In genomic region chr17:72961953-72962630, GRCm38 (mm10) we compare ENCODE assay signal across 25 mouse cellular contexts. TPM values are rescaled to one million over a fixed set of nuclear protein-coding genes. Genes with fewer than 3 reads are reported as not detected.
DNase-seq lines count a peak whose midpoint lies in the region; ATAC-seq and TF ChIP-seq lines count a peak whose summit lies in the region.
"Had no signal": no experiment of that assay in that cellular context is flagged by ENCODE, and none has a peak within 500 bp of the region (broad histone marks: within the 10 kb centered on the region; RNA-seq: fewer than 3 reads in every experiment).

No protein-coding gene starts in this region.

- H3K9me3 ChIP-seq in kidney, embryonic 14.5 days (ENCODE audit: control insufficient read depth, low read length) = no peaks in the 10 kb centered on the region
- H3K9me3 ChIP-seq: embryonic facial prominence, embryonic 12.5 days; G1E; hindbrain, embryonic 13.5 days; limb, embryonic 13.5 days; liver, embryonic 15.5 days; midbrain, embryonic 13.5 days; neural tube, embryonic 15.5 days had no signal

- no peak for TF ChIP-seq POLR2A in myocyte (IDR thresholded peaks at IDR 0.05; ENCODE audit: insufficient read length, low read depth)

- intact Hi-C loops in heart, postnatal 36 days (cut with DNase I) = no loop called here

- H3ac ChIP-seq in myocyte (ENCODE audit: control insufficient read depth, insufficient read length) = no peak overlapping the region

- no peak overlapping the region for H3K9ac ChIP-seq in kidney, embryonic 14.5 days (ENCODE audit: low read depth, low read length)
- H3K9ac ChIP-seq: embryonic facial prominence, embryonic 12.5 days; hindbrain, embryonic 13.5 days; limb, embryonic 13.5 days; liver, embryonic 15.5 days; midbrain, embryonic 13.5 days; neural tube, embryonic 15.5 days had no signal

- H3K27me3 ChIP-seq in kidney, embryonic 14.5 days (ENCODE audit: control insufficient read depth, insufficient read depth, low read length) = no peaks in the 10 kb centered on the region
- no peaks in the 10 kb centered on the region for H3K27me3 ChIP-seq in myocyte (ENCODE audit: control insufficient read depth, insufficient read depth, insufficient read length)
- H3K27me3 ChIP-seq: embryonic facial prominence, embryonic 12.5 days; hindbrain, embryonic 13.5 days; limb, embryonic 13.5 days; liver, embryonic 15.5 days; midbrain, embryonic 13.5 days; neural tube, embryonic 15.5 days had no signal

- DNase-seq in adrenal gland, postnatal 10 days = peak; percentile 37
- no peak for DNase-seq in adrenal gland, adult 18-20 months (ENCODE audit: low spot score in 2 of 2)
- peak; percentile 31 for DNase-seq in kidney, adult 9 months
- peak; percentile 6 for DNase-seq in induced T-regulatory cell, adult 2 months (ENCODE audit: low read depth)
- DNase-seq in heart, postnatal 36 days = no peak
- no peak for DNase-seq in thymus, postnatal 0 days (ENCODE audit: low spot score)
- DNase-seq: cerebellum, adult 9-11 months; gastrocnemius, postnatal 25 days; heart, postnatal 10 days; layer of hippocampus, postnatal 36 days; right cerebral cortex, postnatal 25 days; thymus, postnatal 14 days had no signal

- 84% methylated on average over 8 of the region's 8 CpGs for WGBS in kidney, embryonic 14.5 days

- no peak overlapping the region for H3K4me3 ChIP-seq in kidney, embryonic 14.5 days (ENCODE audit: low read length)
- no peak overlapping the region for H3K4me3 ChIP-seq in myocyte
- H3K4me3 ChIP-seq: embryonic facial prominence, embryonic 12.5 days; hindbrain, embryonic 13.5 days; layer of hippocampus, adult 2 months; limb, embryonic 13.5 days; liver, embryonic 15.5 days; midbrain, embryonic 13.5 days; neural tube, embryonic 15.5 days had no signal

- no peak for ATAC-seq in kidney, embryonic 14.5 days (ENCODE audit: low FRiP score, low TSS enrichment)
- ATAC-seq: forebrain, embryonic 14.5 days; midbrain, embryonic 13.5 days had no signal

- H3K27ac ChIP-seq in kidney, embryonic 14.5 days (ENCODE audit: low read depth, low read length) = no peak overlapping the region
- H3K27ac ChIP-seq: embryonic facial prominence, embryonic 12.5 days; hindbrain, embryonic 13.5 days; layer of hippocampus, adult 2 months; limb, embryonic 13.5 days; liver, embryonic 15.5 days; midbrain, embryonic 13.5 days; neural tube, embryonic 15.5 days; stomach, postnatal 0 days had no signal

- no peaks in the 10 kb centered on the region for H3K79me2 ChIP-seq in myocyte (ENCODE audit: control insufficient read depth, insufficient read depth)

- no peaks in the 10 kb centered on the region for H3K36me3 ChIP-seq in kidney, embryonic 14.5 days (ENCODE audit: control insufficient read depth, insufficient read depth, low read length)
- no peaks in the 10 kb centered on the region for H3K36me3 ChIP-seq in myocyte (ENCODE audit: control insufficient read depth, insufficient read depth)
- H3K36me3 ChIP-seq: embryonic facial prominence, embryonic 12.5 days; G1E; hindbrain, embryonic 13.5 days; limb, embryonic 13.5 days; liver, embryonic 15.5 days; midbrain, embryonic 13.5 days; neural tube, embryonic 15.5 days had no signal

- 0 out of 2 replicates have a peak, but pooled peaks cover 12% of the 10 kb centered on the region for H3K4me1 ChIP-seq in kidney, embryonic 14.5 days (ENCODE audit: control insufficient read depth, insufficient read depth, low read length)
- H3K4me1 ChIP-seq: hindbrain, embryonic 13.5 days; liver, embryonic 15.5 days had no signal

- H3K4me2 ChIP-seq in kidney, embryonic 14.5 days (replicated peaks; ENCODE audit: low read depth, low read length) = no peak overlapping the region
- H3K4me2 ChIP-seq in myocyte (ENCODE audit: low read depth) = peak overlapping the region; percentile 46
- H3K4me2 ChIP-seq: embryonic facial prominence, embryonic 12.5 days; heart, embryonic 11.5 days; hindbrain, embryonic 13.5 days; limb, embryonic 13.5 days; liver, embryonic 15.5 days; midbrain, embryonic 13.5 days; neural tube, embryonic 15.5 days had no signal

TF ChIP-seq in myocyte, 11 proteins besides CTCF, POLR2A, EP300 and RAD21:
- TF ChIP-seq MAX (IDR thresholded peaks at IDR 0.05; ENCODE audit: low read depth) = no peak

RNA-seq across cellular contexts. Expression of gene Lbh, which starts 44.0 kb away (rescaled TPM):
- total RNA-seq in adrenal gland, postnatal 10 days (2021) = 10 to 100 TPM; 52.9 to 65.8 TPM
- total RNA-seq in adrenal gland, adult 18-20 months (2021) = 10 to 100 TPM; 25.4 to 27.2 TPM
- polyA plus RNA-seq in kidney, embryonic 14.5 days (2014; fragmentation: Nextera tagmentation; extraction: Ambion mirVana) = 10.5 and 14.2 TPM in 2 replicates
- 29.8 TPM for polyA plus RNA-seq in myocyte (2012; fragmentation: generic; extraction: Trizol)
- 100 to 1,000 TPM; 339 to 436 TPM for total RNA-seq in heart, postnatal 36 days (2021)
- polyA plus RNA-seq in thymus, postnatal 0 days (2015; fragmentation: Nextera tagmentation; extraction: Ambion mirVana) = 9.5 and 10.4 TPM in 2 replicates

Comparison
In these comparisons a context has a peak if more than half of its experiments do, and no peak if none do; other contexts are left out.
1. DNase-seq: peak in adrenal gland, postnatal 10 days (single experiment), kidney, adult 9 months (single experiment) and induced T-regulatory cell, adult 2 months (single experiment); none in adrenal gland, adult 18-20 months (0 of 2), heart, postnatal 36 days (0 of 2) and thymus, postnatal 0 days (single experiment).
2. RNA of gene Lbh, which starts 44.0 kb away (total RNA-seq): 339 to 436 TPM in heart, postnatal 36 days; 52.9 to 65.8 TPM in adrenal gland, postnatal 10 days and 25.4 to 27.2 TPM in adrenal gland, adult 18-20 months; every median in the first group is over 4 times any median in the second.